Mouse (Mus musculus): ENCODE measurements around the gene Myo16.

DNA sequence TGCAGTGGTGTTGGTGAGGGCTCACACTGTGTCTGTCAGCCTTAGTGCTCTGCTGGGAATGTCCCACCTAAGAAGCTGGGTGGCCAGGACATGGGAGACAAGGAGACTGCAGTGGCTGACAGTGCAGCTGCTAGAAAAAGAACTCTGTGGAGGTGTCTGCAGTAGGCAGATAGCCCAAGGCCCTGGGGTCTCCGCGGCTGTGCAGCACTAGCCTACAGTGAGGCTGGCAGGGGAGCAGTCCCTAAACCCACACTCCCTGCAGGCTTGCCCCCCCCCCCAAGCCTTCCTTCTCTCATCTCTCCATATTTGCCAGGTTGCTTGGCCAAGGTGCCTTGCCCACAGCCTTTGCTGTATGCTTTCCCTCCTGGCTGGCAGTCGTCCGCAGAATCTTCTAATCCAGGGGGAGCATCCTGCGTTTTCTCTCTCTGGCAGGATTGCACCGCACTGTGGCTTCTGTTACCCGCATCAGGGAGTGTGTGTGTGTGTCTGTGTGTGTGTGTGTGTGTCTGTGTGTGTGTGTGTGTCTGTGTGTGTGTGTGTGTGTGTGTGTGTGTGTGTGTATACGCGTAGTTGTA lies 267.9 kb downstream of the Myo16 start:
- TF ChIP-seq CTCF (IDR thresholded peaks at IDR 0.05; ENCODE audit: extremely low read depth, insufficient read length, insufficient replicate concordance, low read depth, low read length) (no peak), POLR2A (IDR thresholded peaks at IDR 0.05; ENCODE audit: low read depth, low read length) (no peak)

Data from small intestine, adult 2 months (tissue).